Mouse (Mus musculus): Measurements from ENCODE around the gene Rpl15. TPM values are rescaled to one million over a fixed set of nuclear protein-coding genes. Genes with fewer than 3 reads are reported as not detected.
A peak's percentile ranks its signal among the peaks of the same experiment; 100 is the strongest.

Gene Rpl15
- total and polyA plus RNA-seq, 3 experiments: 1,059 to 2,467 (median 2,059) TPM

DNA sequence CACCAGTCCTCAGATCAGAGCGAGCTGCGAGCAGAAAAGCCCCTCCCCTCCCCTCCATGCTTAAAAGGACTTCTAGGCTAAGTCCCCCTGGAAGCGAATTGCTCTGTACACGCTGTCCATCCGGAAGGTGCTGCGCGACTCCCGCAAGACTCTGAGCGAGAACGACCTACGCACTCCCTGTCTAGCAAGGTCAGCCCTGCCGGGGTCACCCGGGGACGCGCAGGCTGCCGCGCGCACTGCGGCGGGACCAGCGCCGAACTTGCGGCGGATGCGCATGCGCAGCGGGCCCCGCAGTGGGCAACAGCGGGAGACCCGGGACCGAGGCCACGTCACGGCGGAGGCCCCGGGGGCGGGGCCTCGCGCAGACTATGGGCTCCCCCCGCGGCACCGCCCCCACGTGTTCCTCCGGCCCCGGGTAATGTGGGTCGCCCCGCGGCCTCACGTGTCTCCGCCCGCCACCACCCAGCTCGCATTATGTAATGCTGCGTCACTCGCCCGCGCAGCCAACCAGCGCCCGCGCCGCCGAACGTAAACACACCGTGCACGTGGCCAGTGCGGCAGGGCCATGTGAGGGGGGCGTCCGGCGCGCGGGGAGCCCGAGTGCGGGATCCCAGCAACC is 33.0 kb downstream of the Rpl15 start:
- peak overlapping the region; percentile 60 to 84 (median 67) for H3K4me3 ChIP-seq (replicated peaks in 1 of 3; ENCODE audit: low read depth in 2 of 3, low read length in 2 of 3, poor library complexity in 1 of 3)
- H3K9ac ChIP-seq (ENCODE audit: insufficient read depth, low read depth): peak overlapping the region; percentile 56
- H3K79me2 ChIP-seq (replicated peaks; ENCODE audit: control insufficient read depth, extremely low read depth, insufficient read depth, poor library complexity, severe bottlenecking): no peaks in the 10 kb centered on the region
- H3K9me3 ChIP-seq (replicated peaks; ENCODE audit: low read length): no peaks in the 10 kb centered on the region
- peaks cover 11% of the 10 kb centered on the region for H3K27me3 ChIP-seq (replicated peaks)
- H3K4me2 ChIP-seq (ENCODE audit: insufficient read depth, low read depth, poor library complexity, severe bottlenecking): peak overlapping the region; percentile 83; the same call in 1 of the 2 replicates
- H3K4me1 ChIP-seq (ENCODE audit: control insufficient read depth in 1 of 2, insufficient read depth in 2 of 2): peaks cover 0 to 42% of the 10 kb centered on the region in 2 experiments; a peak in 2 of 4 replicates
- H3K27ac ChIP-seq (ENCODE audit: insufficient read depth, low read depth): peak overlapping the region; percentile 39; the same call in 1 of the 2 replicates
- in situ Hi-C loops (cut with MboI; ENCODE audit: low pct_ligation_motif_present, low pct_unique_long_range_greater_than_20kb, low sequenced_read_pairs) (loop anchor here (5.0 kb wide), 1 partner anchor 34 kb away; the partner anchor contains the start of genes Nkiras1 and Rpl15), dilution Hi-C loops (cut with MboI; ENCODE audit: extremely low pct_ligation_motif_present, extremely low pct_unique_long_range_greater_than_20kb, low sequenced_read_pairs) (no loop called here)
- TF ChIP-seq E2F4 (IDR thresholded peaks at IDR 0.05; ENCODE audit: insufficient replicate concordance, low read depth, low read length) (no peak), ZNF384 (IDR thresholded peaks at IDR 0.05; ENCODE audit: low read depth, low read length) (no peak), ELF1 (IDR thresholded peaks at IDR 0.05; ENCODE audit: low read depth, low read length) (peak; percentile 44; the same call in 1 of the 2 replicates), EP300 (IDR thresholded peaks at IDR 0.05; ENCODE audit: low read length) (no peak), JUN (IDR thresholded peaks at IDR 0.05; ENCODE audit: insufficient read depth, low read depth, low read length) (no peak), MEF2A (IDR thresholded peaks at IDR 0.05; ENCODE audit: borderline replicate concordance, low read depth, low read length) (0 out of 2 replicates have a peak, but pooled peaks have one; percentile 42), TCF12 (IDR thresholded peaks at IDR 0.05; ENCODE audit: low read depth, low read length) (peak; percentile 60; the same call in 1 of the 2 replicates), IRF4 (IDR thresholded peaks at IDR 0.05; ENCODE audit: low read depth, low read length) (no peak), ZMIZ1 (IDR thresholded peaks at IDR 0.05; ENCODE audit: low read depth, low read length) (no peak; the same call in 1 of the 2 replicates), CTCF (conservative IDR thresholded peaks at IDR 0.05 in 1 of 2, IDR thresholded peaks at IDR 0.05 in 1 of 2; ENCODE audit: low read depth in 2 of 2, low read length in 2 of 2) (no peak), CHD1 (IDR thresholded peaks at IDR 0.05; ENCODE audit: low read depth, low read length) (no peak), ETS1 (conservative IDR thresholded peaks at IDR 0.05; ENCODE audit: low read depth, low read length) (peak; percentile 94), USF2 (conservative IDR thresholded peaks at IDR 0.05; ENCODE audit: low read depth, low read length) (peak; percentile 47), ZKSCAN1 (IDR thresholded peaks at IDR 0.05; ENCODE audit: borderline replicate concordance, low read depth, low read length) (no peak), MAX (IDR thresholded peaks at IDR 0.05; ENCODE audit: low read length) (peak; percentile 98), USF1 (IDR thresholded peaks at IDR 0.05; ENCODE audit: low read depth, low read length) (peak; percentile 84), POLR2AphosphoS2 (IDR thresholded peaks at IDR 0.05; ENCODE audit: low read depth, low read length) (peak; percentile 44; the same call in 1 of the 2 replicates), ZC3H11A (IDR thresholded peaks at IDR 0.05; ENCODE audit: low read depth, low read length) (no peak), JUND (conservative IDR thresholded peaks at IDR 0.05; ENCODE audit: low read depth, low read length) (no peak), TBP (conservative IDR thresholded peaks at IDR 0.05; ENCODE audit: low read depth, low read length) (0 out of 2 replicates have a peak, but pooled peaks have one; percentile 25), KAT2A (IDR thresholded peaks at IDR 0.05; ENCODE audit: insufficient replicate concordance, low read length) (no peak), PAX5 (IDR thresholded peaks at IDR 0.05; ENCODE audit: low read length) (no peak), SIN3A (IDR thresholded peaks at IDR 0.05; ENCODE audit: low read length) (peak; percentile 96), MXI1 (IDR thresholded peaks at IDR 0.05; ENCODE audit: low read depth, low read length) (peak; percentile 99), SMC3 (IDR thresholded peaks at IDR 0.05; ENCODE audit: low read depth, low read length) (no peak), MYC (IDR thresholded peaks at IDR 0.05; ENCODE audit: low read depth, low read length) (peak; percentile 73), RCOR1 (conservative IDR thresholded peaks at IDR 0.05; ENCODE audit: low read depth, low read length) (no peak; the same call in 1 of the 2 replicates), NRF1 (IDR thresholded peaks at IDR 0.05; ENCODE audit: low read depth, low read length) (peak; percentile 99), GABPA (IDR thresholded peaks at IDR 0.05; ENCODE audit: insufficient replicate concordance, low read depth, low read length) (no peak; the same call in 1 of the 2 replicates), RAD21 (IDR thresholded peaks at IDR 0.05; ENCODE audit: low read depth, low read length) (no peak), CHD2 (IDR thresholded peaks at IDR 0.05; ENCODE audit: low read length) (peak; percentile 60; the same call in 1 of the 2 replicates), NELFE (IDR thresholded peaks at IDR 0.05; ENCODE audit: low read depth, low read length) (peak; percentile 81), MAZ (IDR thresholded peaks at IDR 0.05; ENCODE audit: low read depth, low read length) (0 out of 2 replicates have a peak, but pooled peaks have one; percentile 39), POLR2A (IDR thresholded peaks at IDR 0.05; ENCODE audit: low read depth, low read length) (peak; percentile 87), UBTF (IDR thresholded peaks at IDR 0.05; ENCODE audit: low read depth, low read length) (no peak), MAFK (IDR thresholded peaks at IDR 0.05; ENCODE audit: insufficient replicate concordance, low read length) (no peak), HCFC1 (IDR thresholded peaks at IDR 0.05; ENCODE audit: low read depth, low read length) (peak; percentile 27; the same call in 1 of the 2 replicates), BHLHE40 (IDR thresholded peaks at IDR 0.05; ENCODE audit: low read depth, low read length) (peak; percentile 99)
- H3K36me3 ChIP-seq (replicated peaks in 1 of 2; ENCODE audit: control insufficient read depth in 1 of 2, insufficient read depth in 1 of 2, low read length in 1 of 2): no peaks in the 10 kb centered on the region
- DNase-seq (ENCODE audit: extremely low read depth): peak; percentile 94

Data from CH12.LX (cell line).